Mouse (Mus musculus): ENCODE measurements around the gene G6pc. TPM values are rescaled to one million over a fixed set of nuclear protein-coding genes. Genes with fewer than 3 reads are reported as not detected.
"Not testable (repeated sequence)": the region's sequence is repeated elsewhere in the genome, so short reads cannot be mapped to it uniquely, and the experiment has no call there.

Gene G6pc
- not detected in 2 replicates for polyA plus RNA-seq (2015; fragmentation: Nextera tagmentation; extraction: Ambion mirVana)

DNA sequence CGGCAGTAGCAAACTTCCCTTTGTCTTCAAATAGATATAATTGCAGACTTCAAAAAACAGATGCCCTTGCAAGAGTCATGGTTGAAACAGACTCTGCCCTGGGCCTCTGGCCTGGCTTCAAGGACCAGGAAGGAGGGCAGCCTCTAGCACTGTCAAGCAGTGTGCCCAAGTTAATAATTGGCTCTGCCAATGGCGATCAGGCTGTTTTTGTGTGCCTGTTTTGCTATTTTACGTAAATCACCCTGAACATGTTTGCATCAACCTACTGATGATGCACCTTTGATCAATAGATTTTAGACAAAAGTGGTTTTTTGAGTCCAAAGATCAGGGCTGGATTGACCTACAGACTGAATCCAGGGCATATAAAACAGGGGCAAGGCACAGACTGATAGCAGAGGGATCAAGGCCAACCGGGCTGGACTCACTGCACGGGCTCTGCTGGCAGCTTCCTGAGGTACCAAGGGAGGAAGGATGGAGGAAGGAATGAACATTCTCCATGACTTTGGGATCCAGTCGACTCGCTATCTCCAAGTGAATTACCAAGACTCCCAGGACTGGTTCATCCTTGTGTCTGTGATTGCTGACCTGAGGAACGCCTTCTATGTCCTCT is at the start of gene G6pc:
Gene G6pc, plus strand, starts transcription at position 236 of the 610 bp plus-strand sequence.
- Histone ChIP-seq H3K4me1 (peaks cover 9% of the 10 kb centered on the region), H3K9me3 (no peaks in the 10 kb centered on the region), H3K36me3 (no peaks in the 10 kb centered on the region), H3K9ac (no peak within 1 kb of the TSS), H3K4me3 (no peak within 1 kb of the TSS), H3K27me3 (replicated peaks) (no peaks in the 10 kb centered on the region), H3K27ac (replicated peaks) (no peak within 1 kb of the TSS), H3K4me2 (no peak within 1 kb of the TSS)
- ATAC-seq (ENCODE audit: extremely low read depth, insufficient number of reproducible peaks, low FRiP score, low TSS enrichment): no peak
- WGBS: 73% methylated on average over 8 of the region's 8 CpGs

DNA sequence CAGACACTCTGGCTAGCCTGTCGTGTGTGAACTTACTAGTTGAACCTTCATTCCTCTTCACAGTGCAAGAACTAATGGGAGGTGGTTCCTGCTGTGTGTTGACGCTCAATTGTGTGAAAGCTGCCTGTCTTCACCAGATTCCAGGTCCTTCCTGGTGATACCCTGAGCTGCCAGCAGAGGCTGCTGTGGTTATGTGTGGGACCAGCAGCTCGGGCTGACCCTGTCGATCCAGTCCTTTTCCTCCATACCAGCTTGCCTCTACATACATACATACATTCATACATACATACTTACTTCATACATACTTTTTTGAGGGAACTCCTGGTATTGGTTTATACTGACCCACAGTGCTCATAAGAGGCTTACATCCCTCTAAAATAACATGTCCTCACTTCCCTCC is 43.8 kb upstream of the G6pc start:
- peaks cover 8% of the 10 kb centered on the region for H3K4me1 ChIP-seq
- 8% methylated on average over 4 of the region's 4 CpGs for WGBS
- no peak for ATAC-seq (ENCODE audit: extremely low read depth, insufficient number of reproducible peaks, low FRiP score, low TSS enrichment)
- no peaks in the 10 kb centered on the region for H3K27me3 ChIP-seq (replicated peaks)
- H3K4me3 ChIP-seq: no peak overlapping the region
- H3K36me3 ChIP-seq: peaks cover 77% of the 10 kb centered on the region
- no peaks in the 10 kb centered on the region for H3K9me3 ChIP-seq
- no peak overlapping the region for H3K4me2 ChIP-seq
- H3K27ac ChIP-seq (replicated peaks): no peak overlapping the region
- no peak overlapping the region for H3K9ac ChIP-seq

DNA sequence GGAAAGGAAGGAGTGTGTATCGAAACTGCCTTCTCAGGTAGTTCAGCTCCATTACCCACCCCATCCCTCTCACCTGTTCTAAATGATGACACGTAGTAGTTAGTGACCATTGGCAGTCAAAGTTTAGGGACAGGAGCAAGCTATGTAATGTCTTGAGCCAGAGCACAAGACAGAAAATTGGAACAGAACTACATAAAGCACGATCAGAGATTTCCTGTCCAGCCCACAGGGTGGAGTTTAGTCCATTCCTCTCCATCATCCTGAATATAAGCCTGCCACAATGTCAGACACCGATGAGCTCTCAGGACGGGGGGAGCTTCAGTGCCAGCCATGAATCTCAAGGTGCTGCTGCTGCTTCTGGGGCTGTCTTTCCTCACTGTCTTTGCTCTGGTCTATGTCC is 42.6 kb upstream of the G6pc start, which contains the start of gene Aoc2:
Gene Aoc2, plus strand, starts transcription at position 301 of the 400 bp plus-strand sequence.
- Histone ChIP-seq H3K27me3 (replicated peaks) (no peaks in the 10 kb centered on the region), H3K4me2 (no peak within 1 kb of the TSS), H3K4me1 (peaks cover 16% of the 10 kb centered on the region), H3K4me3 (no peak within 1 kb of the TSS), H3K9me3 (no peaks in the 10 kb centered on the region), H3K27ac (replicated peaks) (no peak within 1 kb of the TSS), H3K36me3 (peaks cover 66% of the 10 kb centered on the region), H3K9ac (no peak within 1 kb of the TSS)
- WGBS: 88% methylated on average over 5 of the region's 5 CpGs
- no peak for ATAC-seq (ENCODE audit: extremely low read depth, insufficient number of reproducible peaks, low FRiP score, low TSS enrichment)

DNA sequence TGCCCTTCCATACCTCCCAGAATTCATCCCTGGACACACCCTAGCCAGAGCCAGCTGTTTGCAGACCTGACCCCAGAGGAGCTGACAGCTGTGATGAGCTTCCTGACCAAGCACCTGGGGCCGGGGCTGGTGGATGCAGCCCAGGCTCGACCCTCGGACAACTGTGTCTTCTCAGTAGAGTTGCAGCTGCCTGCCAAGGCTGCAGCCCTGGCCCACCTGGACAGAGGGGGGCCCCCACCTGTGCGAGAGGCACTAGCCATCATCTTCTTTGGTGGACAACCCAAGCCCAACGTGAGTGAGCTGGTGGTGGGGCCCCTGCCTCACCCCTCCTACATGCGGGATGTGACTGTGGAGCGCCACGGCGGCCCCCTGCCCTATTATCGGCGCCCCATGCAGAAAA is 42.2 kb upstream of the G6pc start:
- not testable (repeated sequence) for ATAC-seq (ENCODE audit: extremely low read depth, insufficient number of reproducible peaks, low FRiP score, low TSS enrichment); H3K9me3 ChIP-seq; H3K27me3 ChIP-seq (replicated peaks); H3K4me3 ChIP-seq; H3K27ac ChIP-seq (replicated peaks); H3K9ac ChIP-seq; H3K4me2 ChIP-seq
- Histone ChIP-seq H3K36me3 (peaks cover 61% of the 10 kb centered on the region), H3K4me1 (peaks cover 16% of the 10 kb centered on the region)
- WGBS: 89% methylated on average over 11 of the region's 11 CpGs

GRCm38 (mm10) chr11:101326147-101326546 is 41.2 kb upstream of the G6pc start:
- Histone ChIP-seq H3K4me1 (peaks cover 24% of the 10 kb centered on the region), H3K4me2 (no peak overlapping the region), H3K9me3 (no peaks in the 10 kb centered on the region), H3K4me3 (no peak overlapping the region), H3K27me3 (replicated peaks) (no peaks in the 10 kb centered on the region), H3K27ac (replicated peaks) (no peak overlapping the region), H3K9ac (no peak overlapping the region), H3K36me3 (peaks cover 52% of the 10 kb centered on the region)
- 84% methylated on average over 11 of the region's 11 CpGs for WGBS
- no peak for ATAC-seq (ENCODE audit: extremely low read depth, insufficient number of reproducible peaks, low FRiP score, low TSS enrichment)

DNA sequence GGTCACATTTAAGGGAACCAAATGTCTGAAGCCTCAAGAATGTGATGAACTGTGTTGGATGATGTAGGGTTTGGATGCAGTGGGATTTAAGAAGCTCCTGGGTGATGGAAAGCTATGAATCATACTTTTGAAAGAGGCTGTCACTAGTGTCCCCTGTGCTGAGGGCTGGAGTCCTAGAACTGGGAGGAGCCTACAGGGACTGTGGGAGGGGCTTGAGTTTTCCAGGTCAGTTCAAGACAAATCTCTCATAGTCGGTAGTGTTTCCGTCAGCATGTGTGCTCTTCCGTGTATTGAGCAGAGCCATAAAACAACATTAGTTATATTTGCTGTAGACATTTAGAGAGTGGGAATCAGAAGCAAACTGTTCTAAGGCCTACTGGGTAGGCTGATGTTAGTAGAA is 40.0 kb upstream of the G6pc start:
- Histone ChIP-seq H3K4me1 (peaks cover 24% of the 10 kb centered on the region), H3K27me3 (replicated peaks) (no peaks in the 10 kb centered on the region), H3K27ac (replicated peaks) (no peak overlapping the region), H3K4me2 (no peak overlapping the region), H3K36me3 (peaks cover 40% of the 10 kb centered on the region), H3K4me3 (no peak overlapping the region), H3K9me3 (no peaks in the 10 kb centered on the region), H3K9ac (no peak overlapping the region)
- ATAC-seq (ENCODE audit: extremely low read depth, insufficient number of reproducible peaks, low FRiP score, low TSS enrichment): no peak
- WGBS: 46% methylated on average over 3 of the region's 3 CpGs

GRCm38 (mm10) chr11:101328941-101329635 is 38.3 kb upstream of the G6pc start:
- WGBS: 64% methylated on average over 6 of the region's 6 CpGs
- Histone ChIP-seq H3K4me2 (no peak overlapping the region), H3K4me1 (peaks cover 24% of the 10 kb centered on the region), H3K9ac (no peak overlapping the region), H3K36me3 (peaks cover 23% of the 10 kb centered on the region), H3K27ac (replicated peaks) (no peak overlapping the region), H3K27me3 (replicated peaks) (no peaks in the 10 kb centered on the region), H3K9me3 (no peaks in the 10 kb centered on the region), H3K4me3 (no peak overlapping the region)
- ATAC-seq (ENCODE audit: extremely low read depth, insufficient number of reproducible peaks, low FRiP score, low TSS enrichment): no peak

DNA sequence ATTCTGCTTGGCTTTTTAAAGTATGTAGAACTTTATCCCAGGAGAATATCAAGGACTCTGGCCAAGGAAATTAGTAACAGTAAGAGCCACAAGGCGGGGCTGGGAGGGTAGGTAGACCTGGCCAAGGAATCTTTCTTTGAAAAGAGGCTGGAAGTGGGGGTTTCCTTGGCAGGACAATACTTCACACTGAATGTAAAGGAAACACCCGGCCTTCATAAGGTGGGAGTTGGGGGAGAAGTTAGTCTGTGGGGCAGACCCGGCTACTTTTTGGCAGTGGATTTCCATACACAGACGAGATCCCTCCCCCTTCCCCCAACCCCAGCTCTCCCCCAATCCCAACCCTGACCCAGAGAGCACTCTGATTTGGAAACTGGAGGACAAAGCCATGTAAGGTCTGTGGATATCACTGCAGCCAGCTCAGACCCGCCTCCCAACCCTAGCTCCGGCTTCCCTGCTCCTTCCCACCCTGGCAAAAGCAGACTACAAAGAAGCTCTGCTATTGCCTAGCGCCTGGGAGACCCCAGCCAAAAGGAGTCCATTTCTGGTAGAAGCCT is 36.9 kb upstream of the G6pc start, which contains the start of gene Aoc3:
Gene Aoc3, plus strand, starts transcription at position 235 of the 554 bp plus-strand sequence.
- H3K36me3 ChIP-seq: peaks cover 9% of the 10 kb centered on the region
- no peaks in the 10 kb centered on the region for H3K27me3 ChIP-seq (replicated peaks)
- no peaks in the 10 kb centered on the region for H3K9me3 ChIP-seq
- WGBS: 50% methylated on average over 7 of the region's 7 CpGs
- H3K4me2 ChIP-seq: peak within 1 kb of the TSS; percentile 11; the same call in 1 of the 2 replicates
- H3K4me1 ChIP-seq: peaks cover 29% of the 10 kb centered on the region
- ATAC-seq (ENCODE audit: extremely low read depth, insufficient number of reproducible peaks, low FRiP score, low TSS enrichment): no peak
- H3K9ac ChIP-seq: no peak within 1 kb of the TSS
- H3K4me3 ChIP-seq: no peak within 1 kb of the TSS
- H3K27ac ChIP-seq (replicated peaks): 0 out of 2 replicates have a peak within 1 kb of the TSS, but pooled peaks have one; percentile 8

GRCm38 (mm10) chr11:101330961-101331360 is 36.4 kb upstream of the G6pc start:
- H3K27me3 ChIP-seq (replicated peaks); ATAC-seq (ENCODE audit: extremely low read depth, insufficient number of reproducible peaks, low FRiP score, low TSS enrichment); H3K9me3 ChIP-seq; H3K36me3 ChIP-seq; H3K4me3 ChIP-seq; H3K9ac ChIP-seq: not testable (repeated sequence)
- Histone ChIP-seq H3K27ac (replicated peaks) (0 out of 2 replicates have a peak overlapping the region, but pooled peaks have one; percentile 8), H3K4me1 (peaks cover 29% of the 10 kb centered on the region), H3K4me2 (peak overlapping the region; percentile 11; the same call in 1 of the 2 replicates)
- whole genome bisulfite sequencing: 61% methylated on average over 6 of the region's 6 CpGs

DNA sequence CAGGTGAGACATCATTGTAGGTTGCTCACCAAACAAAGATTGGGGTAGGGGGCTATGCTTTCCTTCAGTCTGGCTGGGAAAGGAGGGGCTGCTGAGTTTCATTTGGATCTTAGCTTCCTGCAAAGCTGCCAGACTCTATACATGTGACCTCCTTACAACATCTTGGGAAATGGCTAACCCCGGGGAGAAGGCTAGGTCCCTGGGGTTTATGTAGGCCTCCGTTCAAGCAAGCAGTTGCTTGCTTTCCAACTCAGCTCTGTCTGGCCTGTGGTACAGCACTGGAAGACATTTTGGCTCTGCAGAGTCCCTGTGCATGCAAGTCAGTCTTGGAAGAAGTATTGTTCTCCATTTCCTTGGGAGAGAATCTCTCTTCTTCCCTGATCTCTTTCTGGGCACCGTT is 34.8 kb upstream of the G6pc start:
- no peaks in the 10 kb centered on the region for H3K36me3 ChIP-seq
- H3K4me2 ChIP-seq: no peak overlapping the region
- no peaks in the 10 kb centered on the region for H3K27me3 ChIP-seq (replicated peaks)
- no peak overlapping the region for H3K27ac ChIP-seq (replicated peaks)
- H3K4me3 ChIP-seq: no peak overlapping the region
- ATAC-seq (ENCODE audit: extremely low read depth, insufficient number of reproducible peaks, low FRiP score, low TSS enrichment): no peak
- H3K4me1 ChIP-seq: peaks cover 34% of the 10 kb centered on the region
- no peak overlapping the region for H3K9ac ChIP-seq
- H3K9me3 ChIP-seq: no peaks in the 10 kb centered on the region
- WGBS: 65% methylated on average over 3 of the region's 3 CpGs

GRCm38 (mm10) chr11:101334023-101334422 is 33.3 kb upstream of the G6pc start:
- no peak overlapping the region for H3K4me2 ChIP-seq

More at GRCm38 (mm10) chr11:101334023-101334422, 33.3 kb upstream of the G6pc start:
- no peaks in the 10 kb centered on the region for H3K36me3 ChIP-seq
- no peaks in the 10 kb centered on the region for H3K9me3 ChIP-seq
- H3K27me3 ChIP-seq (replicated peaks): no peaks in the 10 kb centered on the region
- peaks cover 36% of the 10 kb centered on the region for H3K4me1 ChIP-seq
- no peak overlapping the region for H3K9ac ChIP-seq
- ATAC-seq (ENCODE audit: extremely low read depth, insufficient number of reproducible peaks, low FRiP score, low TSS enrichment): no peak
- no peak overlapping the region for H3K27ac ChIP-seq (replicated peaks)
- 48% methylated on average over 10 of the region's 10 CpGs for WGBS
- no peak overlapping the region for H3K4me3 ChIP-seq

All from heart, embryonic 13.5 days (tissue).